18 mouse cellular contexts compared by ENCODE assay signal in the genomic region with DNA sequence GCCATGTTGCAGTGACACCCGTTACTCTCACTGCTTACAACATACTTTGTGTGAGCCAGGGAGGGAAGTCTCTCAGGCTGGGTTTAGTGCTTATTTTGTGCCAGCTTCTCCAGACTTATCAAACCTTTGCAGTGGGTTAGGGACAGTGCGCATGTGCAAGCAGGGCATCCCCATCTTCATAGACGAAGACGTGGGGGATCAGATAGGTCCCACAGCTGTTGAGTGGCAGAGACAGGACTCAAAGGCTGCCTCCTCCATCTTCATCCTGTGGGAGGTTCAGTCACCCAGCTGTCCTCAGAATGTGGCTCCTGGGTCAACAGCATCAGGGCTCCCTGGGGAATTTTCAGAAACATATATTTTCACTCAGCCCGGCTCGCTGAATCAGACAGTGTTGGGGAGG. TPM values are rescaled to one million over a fixed set of nuclear protein-coding genes. Genes with fewer than 3 reads are reported as not detected.
A peak's percentile ranks its signal among the peaks of the same experiment; 100 is the strongest.
DNase-seq lines count a peak whose midpoint lies in the region; ATAC-seq and TF ChIP-seq lines count a peak whose summit lies in the region.
"Had no signal": no experiment of that assay in that cellular context is flagged by ENCODE, and none has a peak within 500 bp of the region (broad histone marks: within the 10 kb centered on the region; RNA-seq: fewer than 3 reads in every experiment).

No protein-coding gene starts in this region.

- no peaks in the 10 kb centered on the region for H3K27me3 ChIP-seq in heart, embryonic 10.5 days (ENCODE audit: insufficient read depth, poor library complexity, severe bottlenecking)
- no peaks in the 10 kb centered on the region for H3K27me3 ChIP-seq in intestine, embryonic 14.5 days (replicated peaks; ENCODE audit: control insufficient read depth, insufficient read depth, low read length)
- no peaks in the 10 kb centered on the region for H3K27me3 ChIP-seq in intestine, embryonic 16.5 days (replicated peaks; ENCODE audit: control insufficient read depth, insufficient read depth, low read length)
- H3K27me3 ChIP-seq in neural tube, embryonic 12.5 days (replicated peaks), result peaks cover 3% of the 10 kb centered on the region; the same call in 1 of the 2 replicates
- no peaks in the 10 kb centered on the region for H3K27me3 ChIP-seq in stomach, postnatal 0 days (ENCODE audit: control insufficient read depth, insufficient read depth, low read length)
- H3K27me3 ChIP-seq: stomach, embryonic 15.5 days had no signal

- peak overlapping the region; percentile 81 for H3K4me2 ChIP-seq in intestine, embryonic 14.5 days (ENCODE audit: low read length)
- H3K4me2 ChIP-seq in intestine, embryonic 16.5 days (ENCODE audit: low read depth, low read length), result no peak overlapping the region
- H3K4me2 ChIP-seq in neural tube, embryonic 12.5 days (replicated peaks), result peak overlapping the region; percentile 76; the same call in 1 of the 2 replicates
- H3K4me2 ChIP-seq in stomach, postnatal 0 days (replicated peaks; ENCODE audit: low read depth), result peak overlapping the region; percentile 88

- no peak overlapping the region for H3K9ac ChIP-seq in intestine, embryonic 14.5 days (ENCODE audit: low read length)
- no peak overlapping the region for H3K9ac ChIP-seq in intestine, embryonic 16.5 days (ENCODE audit: low read depth, low read length)
- H3K9ac ChIP-seq in neural tube, embryonic 12.5 days, result no peak overlapping the region
- no peak overlapping the region for H3K9ac ChIP-seq in stomach, postnatal 0 days (ENCODE audit: low read length)
- H3K9ac ChIP-seq: liver, embryonic 12.5 days; stomach, embryonic 15.5 days had no signal

- TF ChIP-seq CTCF in stomach, postnatal 0 days (IDR thresholded peaks at IDR 0.05; ENCODE audit: low read depth), result no peak

- ATAC-seq in intestine, embryonic 14.5 days (replicated peaks; ENCODE audit: low FRiP score, low TSS enrichment, low read depth), result no peak
- ATAC-seq in intestine, embryonic 16.5 days, result no peak
- ATAC-seq in neural tube, embryonic 12.5 days (ENCODE audit: low FRiP score, low read depth), result no peak
- ATAC-seq in stomach, postnatal 0 days (ENCODE audit: low FRiP score, low TSS enrichment), result no peak
- ATAC-seq: liver, embryonic 12.5 days had no signal

- H3K4me3 ChIP-seq in heart, embryonic 10.5 days, result no peak overlapping the region; the same call in 1 of the 2 replicates
- H3K4me3 ChIP-seq in intestine, embryonic 14.5 days (ENCODE audit: low read depth, low read length), result 0 out of 2 replicates have a peak overlapping the region, but pooled peaks have one; percentile 79
- no peak overlapping the region for H3K4me3 ChIP-seq in intestine, embryonic 16.5 days (ENCODE audit: low read length)
- no peak overlapping the region for H3K4me3 ChIP-seq in neural tube, embryonic 12.5 days
- H3K4me3 ChIP-seq in stomach, postnatal 0 days (ENCODE audit: low read depth, low read length), result peak overlapping the region; percentile 73; the same call in 1 of the 2 replicates
- H3K4me3 ChIP-seq: liver, embryonic 12.5 days had no signal

- TF ChIP-seq EP300 in stomach, postnatal 0 days (optimal IDR thresholded peaks at IDR 0.05), result no peak

- 0 out of 2 replicates have a peak overlapping the region, but pooled peaks have one; percentile 12 for H3K27ac ChIP-seq in heart, embryonic 10.5 days
- no peak overlapping the region for H3K27ac ChIP-seq in intestine, embryonic 14.5 days (ENCODE audit: low read depth)
- H3K27ac ChIP-seq in intestine, embryonic 16.5 days (ENCODE audit: low read length), result no peak overlapping the region
- H3K27ac ChIP-seq in neural tube, embryonic 12.5 days, result no peak overlapping the region
- no peak overlapping the region for H3K27ac ChIP-seq in stomach, postnatal 0 days (replicated peaks)
- H3K27ac ChIP-seq: liver, embryonic 12.5 days; stomach, embryonic 15.5 days had no signal

- H3K36me3 ChIP-seq in heart, embryonic 10.5 days, result no peaks in the 10 kb centered on the region
- H3K36me3 ChIP-seq in intestine, embryonic 14.5 days (ENCODE audit: control insufficient read depth, insufficient read depth, low read length), result no peaks in the 10 kb centered on the region
- H3K36me3 ChIP-seq in intestine, embryonic 16.5 days (ENCODE audit: control insufficient read depth, insufficient read depth, low read length), result no peaks in the 10 kb centered on the region
- no peaks in the 10 kb centered on the region for H3K36me3 ChIP-seq in neural tube, embryonic 12.5 days
- no peaks in the 10 kb centered on the region for H3K36me3 ChIP-seq in stomach, postnatal 0 days (ENCODE audit: control insufficient read depth, insufficient read depth, low read length)
- H3K36me3 ChIP-seq: liver, embryonic 12.5 days; stomach, embryonic 15.5 days had no signal

- peaks cover 62% of the 10 kb centered on the region for H3K4me1 ChIP-seq in heart, embryonic 10.5 days
- peaks cover 33% of the 10 kb centered on the region for H3K4me1 ChIP-seq in intestine, embryonic 14.5 days (replicated peaks; ENCODE audit: control insufficient read depth, insufficient read depth, low read length)
- peaks cover 22% of the 10 kb centered on the region for H3K4me1 ChIP-seq in intestine, embryonic 16.5 days (ENCODE audit: control insufficient read depth, insufficient read depth, low read length)
- H3K4me1 ChIP-seq in neural tube, embryonic 12.5 days, result peaks cover 9% of the 10 kb centered on the region
- H3K4me1 ChIP-seq in stomach, postnatal 0 days (replicated peaks; ENCODE audit: control insufficient read depth, insufficient read depth), result no peaks in the 10 kb centered on the region; the same call in 1 of the 2 replicates

- DNase-seq in heart, embryonic 10.5 days (ENCODE audit: low spot score), result no peak
- DNase-seq in heart, postnatal 25 days (ENCODE audit: low spot score), result no peak
- no peak for DNase-seq in intestine, embryonic 14.5 days (ENCODE audit: low spot score)
- no peak for DNase-seq in neural tube, embryonic 10.5 days (ENCODE audit: extremely low spot score, low spot score)
- DNase-seq in stomach, postnatal 0 days (ENCODE audit: low spot score), result no peak
- DNase-seq in embryo, embryonic 11 days, result no peak
- DNase-seq: cerebellum, adult 11 months; gastrocnemius, postnatal 14 days; kidney, adult 2 months; right cerebral cortex, postnatal 4 days had no signal

- intact Hi-C loops in heart, postnatal 25 days (cut with DNase I), result loop anchor here (2.0 kb wide), 1 partner anchor 18 kb away; no protein-coding TSS in a partner anchor

- H3K9me3 ChIP-seq in heart, embryonic 10.5 days, result no peaks in the 10 kb centered on the region
- H3K9me3 ChIP-seq in intestine, embryonic 14.5 days (ENCODE audit: control insufficient read depth, low read length), result no peaks in the 10 kb centered on the region
- H3K9me3 ChIP-seq in intestine, embryonic 16.5 days (ENCODE audit: control insufficient read depth, low read length), result no peaks in the 10 kb centered on the region
- no peaks in the 10 kb centered on the region for H3K9me3 ChIP-seq in neural tube, embryonic 12.5 days
- H3K9me3 ChIP-seq in stomach, postnatal 0 days (ENCODE audit: control insufficient read depth, low read length), result no peaks in the 10 kb centered on the region
- H3K9me3 ChIP-seq: liver, embryonic 12.5 days; stomach, embryonic 15.5 days had no signal

- WGBS in heart, embryonic 10.5 days, result 70% methylated on average over 6 of the region's 6 CpGs
- WGBS in intestine, embryonic 14.5 days, result 71% methylated on average over 6 of the region's 6 CpGs
- 70% methylated on average over 6 of the region's 6 CpGs for WGBS in intestine, embryonic 16.5 days
- 79% methylated on average over 6 of the region's 6 CpGs for WGBS in neural tube, embryonic 12.5 days
- WGBS in stomach, postnatal 0 days, result 71% methylated on average over 6 of the region's 6 CpGs

RNA-seq across cellular contexts. Expression of gene Tspan2, which starts 2.1 kb away (rescaled TPM):
- polyA plus RNA-seq in heart, embryonic 10.5 days (2016; fragmentation: Nextera tagmentation; extraction: Ambion mirVana), result 24.6 and 39.1 TPM in 2 replicates
- total RNA-seq in heart, postnatal 25 days (2021), result 10 to 100 TPM; 12.7 to 15.0 TPM
- polyA plus RNA-seq in intestine, embryonic 14.5 days (2014; fragmentation: Nextera tagmentation; extraction: Ambion mirVana), result 24.1 and 25.1 TPM in 2 replicates
- 15.0 and 15.2 TPM in 2 replicates for polyA plus RNA-seq in intestine, embryonic 16.5 days (2015; fragmentation: Nextera tagmentation; extraction: Ambion mirVana)
- 9.0 and 10.3 TPM in 2 replicates for polyA plus RNA-seq in neural tube, embryonic 12.5 days (2016; fragmentation: Nextera tagmentation; extraction: Ambion mirVana)
- polyA plus RNA-seq in stomach, postnatal 0 days (2015; fragmentation: Nextera tagmentation; extraction: Ambion mirVana), result 20.7 and 21.3 TPM in 2 replicates
- total RNA-seq: MEL had no signal

RNA-seq across cellular contexts. Expression of gene Tshb, which starts 46.1 kb away (rescaled TPM):
- 0.10 TPM in 2 replicates for polyA plus RNA-seq in heart, embryonic 10.5 days (2016; fragmentation: Nextera tagmentation; extraction: Ambion mirVana)
- total RNA-seq in heart, postnatal 25 days (2021), result not detected
- 0.16 and 0.19 TPM in 2 replicates for polyA plus RNA-seq in intestine, embryonic 14.5 days (2014; fragmentation: Nextera tagmentation; extraction: Ambion mirVana)
- 0.10 TPM in 1 of 2 replicates, not detected in the other for polyA plus RNA-seq in intestine, embryonic 16.5 days (2015; fragmentation: Nextera tagmentation; extraction: Ambion mirVana)
- polyA plus RNA-seq in neural tube, embryonic 12.5 days (2016; fragmentation: Nextera tagmentation; extraction: Ambion mirVana), result 0.08 and 0.13 TPM in 2 replicates
- 0.15 and 0.30 TPM in 2 replicates for polyA plus RNA-seq in stomach, postnatal 0 days (2015; fragmentation: Nextera tagmentation; extraction: Ambion mirVana)
- total RNA-seq: adrenal gland, postnatal 4 days; gastrocnemius, postnatal 14 days; left cerebral cortex, postnatal 25 days; megakaryocyte progenitor cell, adult 5-6 weeks; MEL had no signal
- polyA plus RNA-seq: kidney, adult 2 months; liver, embryonic 12.5 days had no signal

Comparison
In these comparisons a context has a peak if more than half of its experiments do, and no peak if none do; other contexts are left out.
1. H3K4me3 ChIP-seq: peak in intestine, embryonic 14.5 days (single experiment) and stomach, postnatal 0 days (single experiment); none in heart, embryonic 10.5 days (single experiment), intestine, embryonic 16.5 days (single experiment) and neural tube, embryonic 12.5 days (single experiment).